Mouse (Mus musculus): ENCODE measurements at regions not wholly inside any gene's neighbourhood (a gene's known extent, or its start where the extent isn't known, plus 50 kb on each side); places are given as distances from the start of the nearest gene placed in this dataset.

DNA sequence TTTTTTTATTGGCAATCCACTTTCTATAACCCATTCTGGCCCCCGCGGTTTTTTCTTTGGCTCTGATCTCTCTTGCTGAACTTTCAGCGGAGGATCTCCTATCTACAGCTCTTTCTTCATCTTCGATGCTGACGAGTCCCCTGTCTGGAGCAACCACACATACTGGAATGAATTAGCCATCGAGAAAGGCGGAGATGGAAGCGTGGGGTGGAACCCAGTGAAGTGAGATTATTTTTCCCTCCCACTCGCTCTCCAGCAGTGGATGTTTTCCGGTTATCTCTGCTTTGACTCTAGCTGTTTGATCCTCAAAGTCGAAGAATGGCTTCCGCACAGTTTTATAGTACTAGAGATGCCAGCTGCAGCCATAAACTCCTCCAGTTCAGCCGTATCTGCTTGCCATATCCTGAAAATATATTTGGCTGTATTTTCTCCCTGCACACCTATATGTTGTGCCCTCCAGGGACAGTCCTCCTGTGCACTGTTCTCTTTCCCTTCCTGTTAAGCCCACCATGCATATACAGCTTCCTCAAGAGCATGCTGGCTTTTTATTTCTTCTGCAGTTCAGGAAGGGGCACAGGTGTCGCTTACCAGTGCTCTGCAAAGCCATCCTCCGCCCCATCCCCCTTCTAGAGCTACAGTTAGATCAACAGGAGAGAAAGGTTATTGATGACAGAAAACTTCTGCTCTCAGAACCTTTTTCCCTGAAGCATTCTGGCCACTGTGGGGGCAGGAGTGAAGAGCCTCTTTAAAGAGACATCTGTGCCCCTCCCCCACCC, 284.3 kb upstream of the Gadl1 start:
- DNase-seq: no peak

DNA sequence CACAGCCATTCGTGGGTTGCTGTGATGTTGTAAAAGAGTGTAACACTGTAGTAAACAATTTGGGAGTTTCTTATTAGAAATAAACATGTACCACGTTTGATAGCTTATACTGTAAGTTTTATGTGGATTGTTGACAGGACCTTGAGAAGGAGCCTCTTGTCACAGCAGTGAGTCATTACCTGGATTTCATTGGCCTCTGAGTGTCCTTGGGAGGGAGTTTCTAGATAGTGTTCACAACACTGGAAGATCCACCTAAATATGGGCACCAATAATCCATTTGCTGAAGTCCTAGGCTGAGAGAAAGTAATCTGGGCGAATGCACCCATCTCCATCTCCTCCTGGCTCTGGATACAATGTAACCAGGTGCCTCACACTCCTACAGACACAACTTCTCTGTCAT, 281.7 kb upstream of the Gadl1 start:
- DNase-seq: no peak

DNA sequence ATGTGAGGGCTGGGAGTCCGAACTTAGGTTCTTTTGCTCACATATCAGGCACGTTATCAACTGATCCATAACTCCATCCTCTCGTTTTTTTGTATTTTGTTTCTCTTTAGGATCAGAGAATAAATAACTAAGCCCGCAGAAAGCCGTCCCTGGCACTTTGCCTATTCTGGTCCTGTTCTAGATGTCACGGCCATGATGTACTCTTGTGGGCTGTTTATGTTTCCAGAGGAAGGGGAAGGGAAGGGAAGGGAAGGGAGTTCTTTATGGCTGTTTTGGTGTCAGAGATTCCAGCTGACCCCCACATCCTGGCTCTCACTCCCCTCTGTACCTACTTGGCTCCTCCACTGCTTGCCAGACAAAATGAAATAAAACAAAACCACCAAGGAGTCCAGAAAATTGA, 272.1 kb upstream of the Gadl1 start:
- DNase-seq: no peak

DNA sequence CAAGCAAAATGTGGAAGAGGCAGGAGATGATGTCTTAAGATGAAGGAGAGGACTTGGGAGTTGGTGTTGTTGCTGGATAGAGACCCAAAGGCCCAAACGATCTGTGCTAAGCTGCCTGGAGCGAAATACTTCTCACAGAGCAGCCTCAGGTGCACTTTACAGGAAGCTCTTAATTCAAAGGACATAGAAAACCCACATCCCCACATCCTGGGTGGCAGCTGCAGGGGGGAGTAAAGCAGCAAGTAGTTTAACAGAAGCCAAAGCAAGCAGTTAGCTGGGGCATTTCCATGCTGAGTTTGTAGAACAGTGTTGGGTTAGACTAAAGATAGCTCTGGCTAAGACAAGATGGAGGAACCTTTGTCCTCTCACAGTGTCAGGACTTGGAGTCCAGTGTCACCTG, 268.5 kb upstream of the Gadl1 start:
- DNase-seq: no peak

GRCm38 (mm10) chr9:115642032-115642431, 267.2 kb upstream of the Gadl1 start:
- no peak for DNase-seq

DNA sequence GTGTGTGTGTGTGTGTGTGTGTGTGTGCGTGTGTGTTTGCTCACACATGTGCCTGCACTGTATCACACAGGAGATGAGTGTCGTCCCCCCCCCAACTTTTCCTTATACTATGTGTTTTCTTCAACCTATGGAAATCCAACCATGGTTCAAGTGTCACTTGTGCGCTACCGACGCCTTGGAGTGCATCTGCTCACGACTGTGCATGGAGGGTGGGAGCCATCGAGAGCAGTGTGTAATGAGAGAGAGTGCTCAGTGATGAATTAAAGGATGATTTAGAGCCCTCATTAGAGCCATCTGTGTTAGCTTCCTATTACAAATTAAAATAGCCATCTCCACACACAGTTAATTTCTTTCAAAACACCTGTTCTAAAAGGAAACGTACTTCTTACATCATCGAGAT, 264.3 kb upstream of the Gadl1 start:
- no peak for DNase-seq

DNA sequence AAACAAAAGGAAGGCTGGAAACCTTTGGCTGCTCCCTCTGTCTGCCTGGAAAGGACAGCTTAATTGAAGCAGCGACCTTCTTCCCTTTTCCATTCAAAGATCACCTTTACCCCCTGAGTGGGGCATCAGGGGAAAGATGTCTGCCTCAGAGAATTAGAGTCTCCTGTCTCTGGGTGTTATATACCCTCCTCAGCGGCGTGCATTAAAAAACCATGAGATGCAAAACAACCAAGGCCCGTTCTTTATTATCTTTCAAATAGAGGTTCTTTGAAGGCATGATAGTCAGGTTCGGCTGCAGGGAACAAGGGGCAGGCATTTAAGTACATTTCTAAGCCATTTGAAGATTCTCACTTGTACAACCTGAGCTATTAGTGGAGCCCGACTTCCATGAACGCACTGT, 263.0 kb upstream of the Gadl1 start:
- no peak for DNase-seq

DNA sequence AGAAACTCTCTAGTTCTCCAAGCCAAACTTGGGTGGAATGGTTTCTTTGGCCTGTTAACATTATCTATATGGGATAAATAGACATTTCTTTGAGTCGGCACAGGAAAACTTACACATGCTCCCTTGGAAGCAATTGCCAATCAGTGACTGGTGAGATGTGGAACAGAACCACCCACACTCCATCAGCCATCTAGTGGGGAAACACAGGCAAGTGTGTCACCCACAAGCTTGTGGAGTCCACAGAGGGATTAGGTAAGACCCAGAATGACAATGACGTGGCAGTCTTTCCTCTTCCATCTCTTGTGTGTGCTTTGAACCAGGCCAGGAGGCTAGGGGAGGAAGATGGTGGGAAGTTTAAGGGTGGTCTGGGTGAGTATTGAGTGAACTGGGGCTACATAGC, 257.5 kb upstream of the Gadl1 start:
- no peak for DNase-seq

- DNase-seq: no peak
These were observed 256.1 kb upstream of the Gadl1 start for GRCm38 (mm10) chr9:115653116-115653515.

- DNase-seq: no peak
These were observed 254.3 kb upstream of the Gadl1 start for GRCm38 (mm10) chr9:115654933-115655332.

GRCm38 (mm10) chr9:115656538-115656937, 252.7 kb upstream of the Gadl1 start:
- DNase-seq: no peak

DNA sequence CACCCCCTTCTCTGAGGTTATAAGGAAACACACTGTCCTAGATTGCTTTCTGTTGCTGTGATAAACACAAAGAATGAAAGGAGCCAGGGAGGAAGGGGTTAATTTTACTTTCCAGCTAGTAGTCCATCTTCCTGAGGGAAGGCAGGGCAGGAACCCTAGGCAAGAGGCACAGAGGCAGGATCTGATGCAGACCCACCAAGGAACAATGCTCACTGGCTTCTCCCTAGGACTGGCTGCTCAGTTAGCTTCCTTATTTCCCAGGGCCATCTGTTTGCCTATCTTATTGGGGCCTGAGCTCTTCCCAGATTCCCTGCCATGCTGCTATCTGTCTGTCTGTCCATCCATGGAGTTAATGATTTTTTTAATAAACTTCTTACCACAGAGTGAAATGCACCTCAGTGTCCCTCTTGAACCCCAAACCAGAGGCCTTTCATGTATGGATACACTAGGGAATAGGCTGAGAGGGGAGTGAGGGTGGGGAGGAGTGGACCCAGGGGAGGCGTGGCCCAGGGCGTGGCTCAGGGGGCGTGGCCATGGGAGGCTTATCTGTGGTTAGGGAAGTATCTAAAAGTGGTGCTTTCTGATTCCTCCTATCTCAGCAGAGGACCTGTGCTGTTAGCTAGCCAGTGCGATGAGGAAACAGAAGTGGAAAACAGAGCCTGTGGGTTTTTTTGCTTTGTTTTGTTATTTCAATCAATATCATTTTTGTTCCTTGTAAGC, 252.1 kb upstream of the Gadl1 start:
- no peak for DNase-seq

DNA sequence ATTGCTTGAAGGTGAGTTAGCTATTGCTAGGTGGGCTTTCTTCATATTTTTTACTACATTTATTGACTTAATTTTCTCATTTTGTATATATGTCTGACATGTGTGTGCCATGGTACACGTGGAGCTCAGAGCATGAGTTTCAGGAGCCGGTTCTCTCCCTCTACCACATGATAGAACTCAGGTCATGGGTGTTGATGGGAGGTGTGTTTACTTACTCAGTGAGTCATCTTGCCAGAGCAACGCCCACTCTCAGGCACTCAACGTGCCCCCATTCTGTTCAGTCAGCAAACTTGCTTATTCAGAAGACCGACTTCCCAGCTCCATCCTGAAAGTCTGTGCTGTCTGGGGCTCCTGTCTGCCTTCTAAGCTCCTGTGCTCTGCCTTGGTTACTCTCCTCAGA, 250.8 kb upstream of the Gadl1 start:
- no peak for DNase-seq

DNA sequence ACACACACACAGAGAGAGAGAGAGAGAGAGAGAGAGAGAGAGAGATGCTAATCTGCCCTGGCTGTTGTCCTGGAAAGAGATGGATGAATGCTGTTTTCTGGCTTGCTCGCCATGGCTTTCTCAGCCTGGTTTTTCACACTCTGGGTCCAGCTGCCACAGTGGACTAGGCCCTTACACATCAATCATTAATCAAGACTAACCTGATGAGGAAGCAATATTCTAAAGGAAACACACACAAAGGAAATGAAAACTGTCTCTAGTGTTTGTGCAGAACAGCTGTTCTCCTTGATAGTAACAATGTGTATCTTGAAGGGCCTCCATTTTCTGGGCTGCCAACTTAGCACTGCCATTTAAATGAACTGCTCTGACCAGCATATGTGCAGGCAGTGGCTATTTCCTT, 248.9 kb upstream of the Gadl1 start:
- DNase-seq: no peak

- DNase-seq: no peak
These were observed 247.3 kb upstream of the Gadl1 start for GRCm38 (mm10) chr9:115661834-115662425.

- no peak for DNase-seq
These were observed 243.8 kb upstream of the Gadl1 start for GRCm38 (mm10) chr9:115665337-115666004.

DNA sequence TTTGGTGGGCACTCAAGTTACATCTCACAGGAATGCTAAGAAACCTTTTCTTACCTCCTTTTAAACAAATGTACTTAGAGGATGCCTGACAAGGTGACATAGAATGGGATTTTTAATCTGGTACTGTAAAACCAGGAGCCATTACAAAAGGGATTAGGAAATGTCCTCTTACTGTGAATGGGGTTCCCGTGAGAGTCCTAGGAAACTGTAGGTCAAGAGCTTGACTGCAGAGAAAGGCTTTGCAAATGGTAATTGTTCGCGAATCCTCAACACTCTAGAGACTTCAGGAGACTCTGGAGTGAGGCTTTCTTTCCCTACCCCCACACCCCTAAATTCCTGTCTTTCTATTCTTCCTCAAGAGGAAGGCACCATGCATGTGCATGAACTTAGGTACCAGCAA, 242.7 kb upstream of the Gadl1 start:
- DNase-seq: no peak

DNA sequence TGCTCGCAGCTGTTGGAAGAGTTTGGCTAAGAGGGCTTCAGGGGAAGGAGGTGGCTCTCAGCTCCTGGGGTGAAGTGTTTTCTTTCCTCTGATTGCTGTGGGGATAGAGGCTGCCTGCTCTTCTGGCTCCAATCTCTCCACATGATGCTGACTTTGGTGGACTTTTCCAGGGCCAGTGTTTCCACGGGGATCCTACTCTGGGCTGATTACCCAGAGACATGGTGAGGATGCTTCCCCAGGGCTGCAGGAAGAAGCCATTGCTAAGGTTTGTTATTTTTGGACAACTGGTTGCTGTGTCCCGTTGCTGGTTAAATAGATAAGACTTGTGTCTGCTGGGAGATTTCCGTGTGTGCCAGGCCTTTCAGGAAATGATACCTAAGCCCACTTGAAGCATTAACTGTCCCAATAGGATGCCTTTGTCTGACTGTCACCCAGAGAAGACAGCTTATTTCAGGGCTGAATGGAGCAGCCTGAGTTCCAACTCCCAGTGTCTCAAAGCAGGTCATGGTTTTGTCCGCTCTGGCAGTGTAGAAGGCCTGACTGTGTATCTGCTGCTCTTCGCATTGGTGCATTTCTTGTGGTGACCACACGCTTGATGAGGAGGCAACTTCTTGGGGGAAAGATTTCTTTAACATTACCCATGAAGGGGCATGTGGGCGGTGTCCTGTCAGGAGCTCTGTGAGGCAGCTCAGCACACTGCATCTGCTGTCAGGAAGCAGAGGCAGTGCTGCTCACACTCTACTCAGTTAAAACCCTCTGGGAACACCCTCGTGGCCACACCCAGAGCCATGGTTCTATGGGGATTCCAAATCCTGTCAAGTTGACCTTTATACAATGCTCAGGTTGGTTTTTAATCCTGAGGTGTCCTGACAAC, 228.3 kb upstream of the Gadl1 start:
- DNase-seq: no peak

- DNase-seq: no peak
These were observed 227.4 kb upstream of the Gadl1 start for GRCm38 (mm10) chr9:115681841-115682240.

GRCm38 (mm10) chr9:115683951-115684350, 225.3 kb upstream of the Gadl1 start:
- no peak for DNase-seq

- no peak for DNase-seq
These were observed 222.7 kb upstream of the Gadl1 start for GRCm38 (mm10) chr9:115686605-115687004.

DNA sequence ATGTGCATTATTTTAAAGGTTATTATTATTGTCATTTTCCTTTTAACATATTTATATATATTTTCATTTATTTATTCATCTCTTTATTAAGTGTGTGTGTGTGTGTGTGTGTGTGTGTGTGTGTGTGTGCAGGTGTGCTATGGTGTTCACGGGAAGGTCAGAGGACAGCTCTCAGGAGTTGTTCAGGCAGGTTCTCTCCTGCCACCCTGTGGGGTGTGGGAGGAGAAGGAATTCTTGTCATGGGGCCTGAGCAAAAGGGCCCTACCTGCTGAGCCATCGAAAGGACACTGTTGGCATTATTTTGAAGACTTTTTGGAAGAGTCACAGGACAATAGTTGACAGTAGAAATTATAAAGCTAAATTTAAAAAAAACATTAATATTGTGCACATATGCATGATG, 216.4 kb upstream of the Gadl1 start:
- no peak for DNase-seq

DNA sequence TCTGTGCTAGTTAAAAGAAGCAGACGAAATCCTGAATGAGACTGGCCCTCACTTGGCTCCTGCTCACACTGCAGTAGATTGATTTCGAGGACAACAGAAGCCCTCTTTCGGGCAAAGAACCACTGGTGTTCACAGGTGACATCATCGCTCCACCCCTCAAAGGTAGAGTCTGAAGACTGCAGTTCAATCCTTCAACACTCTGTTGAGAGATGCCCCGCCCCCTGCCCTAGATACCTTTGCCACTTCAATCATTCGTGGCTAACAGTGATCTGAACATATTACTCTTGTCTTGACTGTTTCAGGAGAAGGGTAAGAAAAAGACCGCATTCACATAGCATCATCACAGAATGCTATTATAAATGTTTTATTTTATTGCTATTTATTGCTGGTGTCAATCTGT, 205.5 kb upstream of the Gadl1 start:
- no peak for DNase-seq
